Mouse (Mus musculus) embryonic fibroblast, embryonic 13.5 days (primary cell): ENCODE data around the gene Ank3. TPM values are rescaled to one million over a fixed set of nuclear protein-coding genes. Genes with fewer than 3 reads are reported as not detected.

Source experiments
- H3K27ac ChIP-seq: 2 replicates; pipeline ENCODE4 v1.5.1; 2012; ENCODE audit warnings: low read length, control low read depth, inconsistent platforms; ENCODE audit not compliant: insufficient read depth
- H3K4me1 ChIP-seq: 2 replicates; pipeline ENCODE4 v1.6.1; 2011; ENCODE audit warnings: low read length; ENCODE audit not compliant: control insufficient read depth, insufficient read depth
- H3K4me3 ChIP-seq: 2 replicates; pipeline ENCODE4 v1.5.1; 2011; ENCODE audit warnings: mild to moderate bottlenecking, control low read depth, low read length; ENCODE audit not compliant: insufficient read depth
- CTCF ChIP-seq: IDR thresholded peaks from 2 replicates; pipeline ENCODE4 v1.5.1; 2011; ENCODE audit warnings: mild to moderate bottlenecking, control low read depth, low read length, moderate library complexity, borderline replicate concordance; ENCODE audit not compliant: insufficient read depth
- POLR2A ChIP-seq: IDR thresholded peaks from 2 replicates; pipeline ENCODE4 v1.6.1; 2011; ENCODE audit warnings: low read depth, mild to moderate bottlenecking, control low read depth, low read length, moderate library complexity
- polyA plus RNA-seq: library from polyadenylated mRNA; stranded (reverse); fragments of >200 nt; gene quantifications from 2 replicates; pipeline ENCODE4 v1.2.4, GENCODE M21; 2011; ENCODE audit warnings: low read depth; ENCODE audit not compliant: missing spikeins, insufficient read length

The Ank3 gene
- polyA plus RNA-seq, 1 experiment: 21.6 TPM

DNA sequence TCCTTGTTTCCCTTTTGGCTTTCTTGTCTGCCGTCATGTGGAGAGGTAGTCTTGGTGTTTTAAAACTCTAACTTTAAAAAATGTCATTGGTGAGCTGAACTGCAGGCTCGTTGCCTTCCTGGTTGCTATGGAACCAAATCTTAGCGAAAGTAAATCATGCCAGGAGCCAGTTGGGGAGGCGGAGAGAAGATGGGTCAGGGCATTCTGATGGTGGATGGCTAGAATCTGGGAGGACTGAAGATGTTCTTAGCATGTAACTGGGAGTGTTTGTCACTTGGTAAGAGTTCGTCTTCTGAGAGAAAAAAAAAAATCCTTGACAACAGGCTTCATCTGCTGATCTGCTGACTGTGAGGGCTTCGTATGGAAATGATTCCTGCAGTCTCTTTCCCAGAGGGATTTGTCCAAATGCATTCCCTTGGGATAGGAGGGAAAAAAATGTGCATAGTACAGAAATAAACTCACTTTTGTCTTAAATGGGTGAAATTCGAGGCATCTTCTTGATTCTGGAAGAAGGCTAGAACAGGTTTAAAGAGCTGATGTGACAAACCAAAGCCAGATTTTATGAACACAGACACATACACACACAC, 232.3 kb downstream of the Ank3 start:
- Histone ChIP-seq H3K27ac (no peak overlapping the region), H3K4me1 (no peaks in the 10 kb centered on the region), H3K4me3 (no peak overlapping the region)
- no peak for TF ChIP-seq POLR2A
- TF ChIP-seq CTCF: no peak

GRCm38 (mm10) chr10:69632885-69633284, 234.3 kb downstream of the Ank3 start:
- H3K27ac ChIP-seq: no peak overlapping the region
- TF ChIP-seq POLR2A (no peak), CTCF (no peak)
- no peak overlapping the region for H3K4me3 ChIP-seq
- no peaks in the 10 kb centered on the region for H3K4me1 ChIP-seq

GRCm38 (mm10) chr10:69634891-69635290, 236.3 kb downstream of the Ank3 start:
- Histone ChIP-seq H3K4me1 (no peaks in the 10 kb centered on the region), H3K4me3 (no peak overlapping the region), H3K27ac (no peak overlapping the region)
- TF ChIP-seq CTCF (no peak), POLR2A (no peak)

- no peak overlapping the region for H3K4me3 ChIP-seq
- TF ChIP-seq POLR2A: no peak
- TF ChIP-seq CTCF: no peak
- H3K4me1 ChIP-seq: no peaks in the 10 kb centered on the region
- H3K27ac ChIP-seq: no peak overlapping the region
Measured at GRCm38 (mm10) chr10:69635910-69636656, 237.5 kb downstream of the Ank3 start.

DNA sequence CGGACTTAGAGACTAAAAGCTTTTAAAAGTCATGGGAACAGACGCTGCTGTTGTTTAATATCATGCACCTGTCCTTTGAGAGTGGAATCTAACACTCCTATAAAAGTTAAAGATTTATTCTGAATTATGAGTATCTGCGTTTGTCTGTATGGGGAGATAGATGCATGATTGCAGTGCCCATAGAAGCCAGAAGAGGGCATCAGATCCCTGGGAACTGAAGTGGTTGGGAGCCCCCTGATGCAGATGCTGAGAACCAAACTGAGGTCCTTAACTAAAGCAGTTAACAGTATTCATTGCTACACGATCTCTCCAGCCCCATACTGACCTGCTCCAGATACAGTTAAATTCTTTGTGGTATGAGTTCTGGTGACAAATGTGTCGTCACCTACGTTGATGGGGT, 240.6 kb downstream of the Ank3 start:
- Histone ChIP-seq H3K4me3 (no peak overlapping the region), H3K4me1 (no peaks in the 10 kb centered on the region), H3K27ac (no peak overlapping the region)
- no peak for TF ChIP-seq CTCF
- TF ChIP-seq POLR2A: no peak

DNA sequence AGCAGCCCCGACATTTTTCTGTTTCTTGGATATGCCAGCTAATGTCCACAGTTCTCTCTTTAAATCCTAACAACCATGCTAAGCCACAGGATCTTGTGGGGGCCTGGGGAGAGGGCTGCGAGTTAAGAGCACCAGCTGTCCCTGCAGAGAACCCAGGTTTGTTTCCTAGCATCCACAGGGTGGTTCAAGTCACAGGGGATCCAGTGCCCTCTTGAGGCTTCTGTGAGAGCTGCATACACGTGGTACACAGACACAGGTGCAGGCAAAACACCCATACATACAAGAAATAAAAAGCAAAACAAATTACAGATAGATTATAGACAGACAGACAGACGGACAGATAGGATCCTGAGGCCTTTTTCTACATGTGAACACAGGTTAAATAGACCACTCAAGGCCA, 242.0 kb downstream of the Ank3 start:
- no peak for TF ChIP-seq POLR2A
- H3K4me3 ChIP-seq: no peak overlapping the region
- H3K4me1 ChIP-seq: no peaks in the 10 kb centered on the region
- no peak overlapping the region for H3K27ac ChIP-seq

- no peak overlapping the region for H3K4me3 ChIP-seq
- no peak for TF ChIP-seq POLR2A
- TF ChIP-seq CTCF: no peak
- H3K27ac ChIP-seq: no peak overlapping the region
- no peaks in the 10 kb centered on the region for H3K4me1 ChIP-seq
Measured at GRCm38 (mm10) chr10:69643481-69643880, 244.9 kb downstream of the Ank3 start.

GRCm38 (mm10) chr10:69643986-69644385, 245.4 kb downstream of the Ank3 start:
- TF ChIP-seq CTCF: no peak
- no peak for TF ChIP-seq POLR2A
- Histone ChIP-seq H3K4me3 (no peak overlapping the region), H3K27ac (no peak overlapping the region), H3K4me1 (no peaks in the 10 kb centered on the region)

DNA sequence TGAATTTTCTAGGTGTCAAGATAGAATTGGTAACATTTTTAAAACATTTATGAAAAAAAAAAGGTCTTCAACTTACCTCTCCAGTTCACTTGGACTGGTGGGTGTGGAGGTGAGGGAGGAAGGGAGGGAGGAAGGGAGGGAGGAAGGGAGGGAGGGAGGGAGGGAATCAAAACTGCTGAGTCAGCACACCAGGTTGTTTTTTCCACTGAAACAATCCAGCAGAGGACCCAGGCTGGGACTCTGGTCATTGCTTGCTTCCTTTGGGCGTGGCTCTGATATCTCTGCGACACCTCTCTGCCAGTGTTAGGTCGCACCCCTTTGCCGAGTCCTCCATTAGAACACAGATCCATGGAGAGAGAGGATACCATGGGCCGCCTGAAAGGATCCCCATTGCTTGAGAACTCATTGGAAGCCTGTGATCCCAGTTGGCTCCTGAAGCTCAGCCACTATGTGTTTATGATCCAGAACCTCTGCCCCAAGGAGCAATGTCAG, 246.8 kb downstream of the Ank3 start:
- no peak overlapping the region for H3K27ac ChIP-seq
- TF ChIP-seq POLR2A (no peak), CTCF (no peak)
- no peaks in the 10 kb centered on the region for H3K4me1 ChIP-seq
- H3K4me3 ChIP-seq: no peak overlapping the region

DNA sequence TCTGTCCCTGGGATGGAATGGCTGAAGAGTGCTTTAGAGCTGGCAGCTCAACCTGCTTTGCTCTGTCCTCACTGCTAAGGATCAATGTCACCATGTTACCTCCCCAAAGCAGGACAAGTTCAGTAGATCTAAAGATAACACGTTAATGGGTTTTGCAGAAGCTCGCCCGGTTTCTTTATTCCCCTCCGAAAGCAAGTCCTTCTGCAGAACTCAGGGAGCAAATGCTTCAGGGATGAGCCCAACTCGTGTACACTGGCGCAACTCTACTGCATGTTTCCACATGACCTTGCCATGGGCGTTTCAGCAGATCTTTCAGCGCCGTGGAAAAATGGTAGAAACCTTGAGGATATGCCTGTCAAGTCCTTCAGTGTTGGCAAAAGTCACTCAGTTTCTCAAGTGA, 247.4 kb downstream of the Ank3 start:
- Histone ChIP-seq H3K4me3 (no peak overlapping the region), H3K27ac (no peak overlapping the region), H3K4me1 (no peaks in the 10 kb centered on the region)
- TF ChIP-seq CTCF (no peak), POLR2A (no peak)
